ENCODE assay signal across 17 mouse cellular contexts in the genomic region with DNA sequence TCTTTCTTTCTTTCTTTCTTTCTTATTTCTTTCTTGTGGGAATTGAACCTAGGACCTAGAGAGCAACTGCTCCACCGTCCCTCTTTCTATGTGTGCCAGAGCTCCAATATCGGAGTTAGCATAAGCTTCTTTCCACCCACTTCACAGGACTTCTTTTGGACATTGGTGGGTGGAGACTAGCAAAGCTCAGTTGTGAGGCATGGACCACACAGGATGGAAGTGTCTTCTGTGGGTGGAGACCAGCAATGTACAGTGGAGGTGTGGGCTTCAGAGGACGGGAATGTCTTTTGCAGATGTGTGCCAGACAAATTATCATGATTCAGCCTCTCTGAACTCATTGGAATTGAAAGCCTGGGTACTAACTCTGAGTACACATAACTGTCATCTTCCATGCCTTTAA.
"Had no signal": no experiment of that assay in that cellular context is flagged by ENCODE, and none has a peak within 500 bp of the region (broad histone marks: within the 10 kb centered on the region; RNA-seq: fewer than 3 reads in every experiment).

No protein-coding gene starts in this region.

- DNase-seq: liver, postnatal 0 days; lung, adult 2 months; lung, postnatal 14 days; lung, postnatal 36 days; right cerebral cortex, postnatal 25 days; thymus, adult 2 months; thymus, postnatal 25 days; thymus, postnatal 4 days had no signal

- H3K4me3 ChIP-seq: liver, embryonic 15.5 days; lung, embryonic 15.5 days; megakaryocyte, embryonic 14.5 days; midbrain, embryonic 13.5 days; midbrain, embryonic 15.5 days; neural tube, embryonic 12.5 days; stomach, embryonic 15.5 days had no signal

- H3K27ac ChIP-seq: liver, embryonic 15.5 days; lung, embryonic 15.5 days; macrophage; midbrain, embryonic 13.5 days; midbrain, embryonic 15.5 days; neural tube, embryonic 12.5 days; stomach, embryonic 15.5 days; stomach, postnatal 0 days had no signal
